Mouse (Mus musculus): ENCODE measurements around the gene Cldn14. TPM values are rescaled to one million over a fixed set of nuclear protein-coding genes. Genes with fewer than 3 reads are reported as not detected.
A peak's percentile ranks its signal among the peaks of the same experiment; 100 is the strongest.

Gene Cldn14
- polyA plus RNA-seq, 1 experiment = 72.7 TPM

GRCm38 (mm10) chr16:93947396-93947795 is 61.2 kb downstream of the Cldn14 start:
- no peak for DNase-seq (ENCODE audit: low read depth)

- DNase-seq (ENCODE audit: low read depth) = no peak
Measured at GRCm38 (mm10) chr16:93944301-93944700, 64.3 kb downstream of the Cldn14 start.

GRCm38 (mm10) chr16:93942796-93943502 is 65.7 kb downstream of the Cldn14 start:
- no peak for DNase-seq (ENCODE audit: low read depth)

- no peak for DNase-seq (ENCODE audit: low read depth)
Measured at GRCm38 (mm10) chr16:93941781-93942567, 66.7 kb downstream of the Cldn14 start.

GRCm38 (mm10) chr16:93939961-93940360 is 68.7 kb downstream of the Cldn14 start:
- DNase-seq (ENCODE audit: low read depth) = no peak

GRCm38 (mm10) chr16:93938400-93938846 is 70.2 kb downstream of the Cldn14 start:
- DNase-seq (ENCODE audit: low read depth) = no peak

GRCm38 (mm10) chr16:93935009-93935408 is 73.6 kb downstream of the Cldn14 start:
- DNase-seq (ENCODE audit: low read depth) = no peak

- DNase-seq (ENCODE audit: low read depth) = no peak
Measured at GRCm38 (mm10) chr16:93934588-93934987, 74.0 kb downstream of the Cldn14 start.

GRCm38 (mm10) chr16:93932185-93933168 is 76.2 kb downstream of the Cldn14 start:
- DNase-seq (ENCODE audit: low read depth) = no peak

GRCm38 (mm10) chr16:93929370-93930032 is 79.1 kb downstream of the Cldn14 start:
- no peak for DNase-seq (ENCODE audit: low read depth)

- DNase-seq (ENCODE audit: low read depth) = no peak
Measured at GRCm38 (mm10) chr16:93925684-93926247, 82.9 kb downstream of the Cldn14 start.

- DNase-seq (ENCODE audit: low read depth) = no peak
Measured at GRCm38 (mm10) chr16:93923788-93924187, 84.8 kb downstream of the Cldn14 start.

GRCm38 (mm10) chr16:93922835-93923389 is 85.7 kb downstream of the Cldn14 start:
- no peak for DNase-seq (ENCODE audit: low read depth)

GRCm38 (mm10) chr16:93920673-93921072 is 88.0 kb downstream of the Cldn14 start:
- no peak for DNase-seq (ENCODE audit: low read depth)

- no peak for DNase-seq (ENCODE audit: low read depth)
Measured at GRCm38 (mm10) chr16:93919189-93919588, 89.4 kb downstream of the Cldn14 start.

- no peak for DNase-seq (ENCODE audit: low read depth)
Measured at GRCm38 (mm10) chr16:93918679-93919060, 90.0 kb downstream of the Cldn14 start.

- peak; percentile 64 for DNase-seq (ENCODE audit: low read depth)
Measured at GRCm38 (mm10) chr16:93917712-93918678, 90.6 kb downstream of the Cldn14 start.

GRCm38 (mm10) chr16:93915338-93915849 is 93.2 kb downstream of the Cldn14 start:
- DNase-seq (ENCODE audit: low read depth) = no peak

Measured in gonadal fat pad, adult 2 months (tissue).